Mouse (Mus musculus): Measurements from ENCODE around the gene Secisbp2.

The Secisbp2 gene

DNA sequence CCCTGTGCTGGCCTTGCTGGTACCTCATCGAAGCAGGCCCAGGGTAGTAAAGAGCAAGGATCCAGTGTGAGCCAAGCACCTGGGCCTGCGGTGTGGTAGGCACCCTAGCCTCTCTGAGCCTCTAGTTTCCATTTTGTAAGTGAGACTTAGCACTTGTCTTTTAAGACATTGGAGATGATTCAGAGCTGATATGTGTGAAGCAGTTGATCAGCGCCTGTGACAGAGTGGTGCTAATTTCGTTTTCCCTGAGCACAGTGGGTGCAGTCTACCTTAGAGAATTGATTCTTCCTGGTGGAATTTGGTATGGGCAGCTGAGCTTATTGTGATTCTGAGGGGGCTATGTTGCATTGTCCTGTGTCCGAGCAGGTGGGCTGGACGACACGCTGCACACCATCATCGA, 30.1 kb downstream of the Secisbp2 start:
- in situ Hi-C loops (cut with MboI, MseI) = no loop called here

DNA sequence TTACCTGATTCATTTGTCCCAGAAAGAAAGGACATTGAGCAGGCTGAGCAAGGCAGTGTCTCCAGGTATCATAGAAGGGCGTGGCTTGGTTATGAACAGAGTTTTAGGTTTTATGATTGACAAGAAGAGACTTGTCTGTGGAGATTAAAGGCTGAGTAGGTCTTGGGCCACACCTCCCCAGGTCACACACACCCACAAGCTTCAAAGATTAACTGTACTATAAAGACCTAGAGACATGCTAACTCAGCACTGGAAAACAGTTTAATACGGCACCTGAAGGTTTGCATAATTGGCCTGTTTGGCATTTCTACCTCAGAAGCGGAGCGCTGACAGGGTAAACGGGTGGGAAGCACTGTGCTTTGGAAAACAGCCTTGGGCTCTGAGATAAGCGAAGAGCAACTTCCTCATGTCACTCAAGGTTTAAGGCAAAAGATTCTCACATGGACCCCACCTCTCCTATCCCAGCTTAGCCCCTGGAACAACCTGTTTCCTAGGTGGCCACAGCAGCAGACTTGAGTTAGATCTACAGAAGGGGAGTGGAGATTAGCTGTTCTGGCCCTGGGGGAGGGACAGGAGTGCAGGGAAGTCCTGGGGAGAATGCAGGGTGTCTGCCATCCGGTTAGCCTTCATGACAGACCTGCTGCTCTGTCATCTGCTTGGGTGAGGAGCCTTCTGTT, 33.9 kb downstream of the Secisbp2 start:
- in situ Hi-C loops (cut with MboI, MseI) = no loop called here

DNA sequence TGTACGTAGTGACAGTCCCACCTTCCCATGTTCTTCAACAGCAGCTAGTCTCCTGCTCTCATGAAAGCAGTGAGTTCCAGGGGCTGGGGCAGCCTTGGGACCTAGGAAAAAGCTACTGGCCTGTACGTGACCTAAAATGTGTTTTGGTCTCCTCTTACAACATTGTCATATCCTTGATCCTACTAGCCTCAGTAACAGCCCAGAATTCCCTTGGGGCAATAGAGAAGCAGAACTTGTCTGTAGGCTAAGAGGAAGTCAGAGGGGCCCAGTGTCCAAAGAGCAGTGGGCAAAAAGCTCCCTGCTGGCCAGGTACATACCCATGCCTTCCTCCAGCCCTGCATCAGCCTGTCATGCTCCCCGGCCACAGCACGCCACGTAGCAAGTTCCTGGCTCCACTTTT, 35.5 kb downstream of the Secisbp2 start:
- in situ Hi-C loops (cut with MboI, MseI) = no loop called here

DNA sequence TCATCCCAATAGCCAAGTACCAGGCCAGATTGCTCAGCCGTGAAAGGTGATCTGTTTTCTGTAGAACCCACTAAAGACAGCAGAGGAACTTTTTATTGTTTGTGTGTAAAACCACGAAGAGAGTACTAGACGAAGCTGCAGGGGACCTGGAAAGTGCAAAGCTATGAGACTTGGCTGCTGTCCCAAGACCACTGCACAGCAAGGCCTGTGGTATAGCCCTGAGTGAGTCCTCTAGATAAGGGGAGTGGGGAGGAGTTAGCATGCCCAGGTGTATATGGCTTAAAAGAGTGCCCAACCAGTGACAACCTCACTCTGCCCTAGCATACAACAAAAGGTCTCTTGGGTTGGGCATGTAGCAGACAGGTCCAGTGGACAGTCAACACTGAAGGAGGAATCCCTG, 37.2 kb downstream of the Secisbp2 start:
- in situ Hi-C loops (cut with MboI, MseI) = no loop called here

DNA sequence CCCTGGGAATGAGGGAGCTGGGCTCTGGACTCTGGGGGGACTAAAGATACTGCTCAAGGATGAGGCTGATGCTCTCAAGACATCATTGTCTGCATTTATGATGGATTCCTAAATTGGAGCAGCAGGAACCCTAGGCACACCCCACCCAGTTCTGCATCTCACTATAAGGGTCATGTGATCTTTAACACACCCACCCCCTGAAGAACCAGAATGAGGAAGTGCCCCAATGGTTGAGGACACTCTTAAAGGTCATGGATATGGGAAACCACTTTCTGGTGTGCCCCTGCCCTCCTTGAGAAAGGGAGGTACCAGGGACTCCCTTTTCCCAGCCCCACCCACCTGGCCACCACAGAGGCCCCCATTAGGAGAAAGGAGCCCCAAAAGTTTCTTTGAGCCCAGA, 45.0 kb downstream of the Secisbp2 start:
- in situ Hi-C loops (cut with MboI, MseI) = loop anchor here (10.0 kb wide), 1 partner anchor 1548 kb away; no protein-coding TSS in a partner anchor

DNA sequence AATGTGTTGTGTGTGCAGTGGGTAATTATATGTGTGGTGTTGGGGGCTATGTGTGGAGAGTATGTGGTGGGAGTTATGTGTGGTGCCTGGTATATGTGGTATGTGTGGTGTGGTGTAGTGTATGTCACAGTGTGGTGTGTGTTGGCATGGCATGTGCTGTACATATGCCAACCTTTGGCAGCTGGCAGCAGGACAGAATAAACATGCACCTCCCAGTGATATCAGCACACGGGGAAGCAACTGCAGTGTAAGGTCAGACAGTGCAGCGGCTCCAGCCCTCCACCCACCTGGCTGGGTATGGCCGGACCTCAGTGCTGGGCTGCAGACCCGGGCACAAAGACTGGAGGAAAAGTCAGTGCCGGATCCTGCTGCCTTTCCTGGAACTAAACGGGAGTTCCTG, 46.0 kb downstream of the Secisbp2 start:
- in situ Hi-C loops (cut with MboI, MseI) = loop anchor here (10.0 kb wide), 1 partner anchor 1547 kb away; no protein-coding TSS in a partner anchor

DNA sequence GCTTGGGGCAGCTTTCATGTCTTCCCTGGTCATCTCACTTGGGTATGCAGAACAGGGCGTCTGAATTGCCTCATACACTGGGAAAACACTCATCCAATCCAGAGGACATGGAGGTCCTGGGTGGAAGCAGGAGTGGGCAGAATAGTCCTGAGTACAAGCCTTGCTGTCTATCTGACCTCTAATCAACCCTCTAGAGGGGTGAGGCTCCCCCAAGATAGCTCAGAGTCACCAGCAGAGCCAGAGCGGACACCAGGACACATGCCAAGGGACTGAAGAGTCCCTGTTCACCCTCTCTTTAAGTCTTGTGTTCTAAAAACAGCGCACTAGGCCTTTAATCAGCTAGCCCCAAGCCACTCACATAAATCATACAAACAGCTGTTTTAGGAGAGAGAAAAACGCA, 46.4 kb downstream of the Secisbp2 start:
- in situ Hi-C loops (cut with MboI, MseI) = loop anchor here (10.0 kb wide), 1 partner anchor 1547 kb away; no protein-coding TSS in a partner anchor

DNA sequence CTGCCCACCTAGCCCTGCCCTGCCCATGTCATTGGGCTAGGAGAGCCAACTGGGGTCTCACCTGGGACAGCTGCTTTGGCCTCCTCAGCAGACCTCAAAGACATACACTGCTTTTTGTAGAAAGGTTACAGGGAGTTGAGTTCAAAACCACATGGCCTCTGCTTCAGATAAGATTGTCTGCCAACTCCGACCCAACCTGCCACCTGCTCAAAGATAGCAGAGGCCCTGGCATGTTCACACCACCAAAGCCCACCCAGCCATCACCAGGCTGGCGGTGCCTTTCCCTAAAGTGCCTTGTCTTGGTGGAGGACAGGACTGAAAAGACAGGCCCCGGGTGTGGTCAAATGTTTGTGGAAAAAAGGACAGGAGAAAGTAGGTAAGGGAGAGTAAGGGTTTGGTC, 46.8 kb downstream of the Secisbp2 start:
- in situ Hi-C loops (cut with MboI, MseI) = loop anchor here (10.0 kb wide), 1 partner anchor 1546 kb away; no protein-coding TSS in a partner anchor

DNA sequence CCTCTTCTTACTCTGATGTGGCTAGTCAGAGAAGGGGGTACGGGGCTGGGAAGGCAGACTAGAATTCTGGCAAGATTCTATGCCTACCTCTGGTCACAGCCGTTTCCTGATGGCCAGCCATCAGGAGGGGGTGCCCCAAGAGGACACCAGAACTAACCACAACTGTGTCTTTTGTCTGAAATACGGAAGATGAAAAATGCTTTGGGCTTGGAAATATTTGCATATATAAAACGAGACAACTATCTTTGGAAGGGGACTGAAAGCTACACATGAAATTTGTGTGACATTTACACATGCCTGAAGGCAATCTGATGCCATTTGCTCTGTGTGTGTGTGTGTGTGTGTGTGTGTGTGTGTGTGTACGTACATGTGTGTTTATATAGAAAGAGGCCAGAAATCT, 52.4 kb downstream of the Secisbp2 start:
- in situ Hi-C loops (cut with MboI, MseI) = no loop called here

DNA sequence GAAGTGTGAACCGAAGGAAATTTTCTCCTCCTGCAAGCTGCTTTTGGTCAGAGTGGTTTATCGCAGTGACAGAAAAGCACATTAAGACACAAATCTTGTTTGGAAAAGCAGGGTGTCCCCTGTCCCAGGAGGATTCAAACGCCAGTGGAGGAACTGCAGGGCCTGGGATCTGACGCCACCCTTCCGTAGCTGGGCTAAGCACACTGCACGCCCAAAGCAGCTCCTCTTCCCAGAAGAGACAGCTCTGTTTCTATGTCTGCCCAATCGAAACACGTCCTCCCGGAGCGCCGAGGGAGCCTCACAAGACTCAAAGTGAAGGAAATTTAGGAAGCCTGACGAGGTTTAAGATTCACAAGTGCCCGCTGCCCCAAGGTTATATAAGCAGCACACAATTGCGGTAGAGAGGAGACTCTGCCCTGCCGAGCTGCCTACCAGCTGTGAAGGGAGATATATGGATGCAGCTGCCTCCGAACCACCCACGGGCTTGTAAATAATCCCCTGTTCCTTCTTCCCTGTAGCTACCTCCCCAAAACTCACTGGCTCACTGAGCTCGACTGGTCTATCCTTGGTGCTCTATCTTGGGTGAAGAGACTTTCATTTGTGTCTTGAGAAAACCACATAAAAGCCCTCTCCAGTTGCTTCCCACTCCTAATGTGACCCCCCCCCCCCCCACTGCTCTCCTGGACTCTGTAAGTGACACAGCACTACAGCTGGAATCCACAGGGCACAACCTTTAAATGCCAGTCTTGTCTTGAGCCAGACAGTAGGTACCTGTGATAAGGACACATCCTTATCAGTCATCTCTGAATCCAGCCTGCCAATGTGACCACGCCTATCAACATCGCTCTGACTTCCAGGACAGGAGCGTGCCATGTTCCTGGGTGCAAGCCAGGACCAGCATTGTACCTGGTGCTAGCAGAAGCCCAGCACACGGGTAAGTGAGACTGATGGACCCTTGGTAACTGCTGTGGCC, 54.7 kb downstream of the Secisbp2 start:
- in situ Hi-C loops (cut with MboI, MseI) = no loop called here

DNA sequence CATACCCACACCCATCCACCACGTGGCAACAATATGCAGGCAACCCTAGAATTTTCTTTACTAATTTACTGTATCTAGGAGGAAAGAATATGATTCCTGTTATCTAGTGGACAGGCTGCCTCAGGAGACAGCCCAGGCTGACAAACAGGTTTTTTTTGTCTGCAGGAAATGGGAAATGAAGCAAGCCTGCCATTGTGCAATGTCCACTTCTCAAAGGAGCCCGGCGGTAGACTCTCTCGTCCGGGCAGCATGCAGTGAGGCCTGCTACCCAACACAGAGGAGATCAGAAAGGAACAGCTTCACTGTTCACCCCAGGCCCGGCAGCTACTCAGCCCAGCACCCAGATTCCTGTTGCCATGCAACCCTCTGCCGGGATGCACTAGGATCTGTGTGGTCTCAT, 59.2 kb downstream of the Secisbp2 start:
- in situ Hi-C loops (cut with MboI, MseI) = no loop called here

DNA sequence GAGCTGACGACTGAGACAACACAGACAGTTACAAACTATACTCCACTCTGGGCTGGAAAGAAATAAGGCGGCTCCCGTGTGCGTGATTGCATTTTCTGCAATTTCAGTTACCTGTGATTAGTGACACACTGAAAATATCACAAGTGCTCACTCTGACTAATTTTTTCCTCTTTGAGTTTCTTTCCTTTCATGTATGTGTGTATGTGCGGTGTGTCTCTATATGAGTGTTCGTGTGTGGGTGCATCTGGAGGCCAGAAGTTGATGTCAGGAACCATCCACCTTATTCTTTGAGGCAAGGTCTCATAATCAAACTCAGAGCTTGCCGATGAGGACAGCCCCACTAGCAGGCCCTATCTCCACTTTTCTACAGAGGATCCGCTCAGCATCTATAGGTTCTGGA, 60.5 kb downstream of the Secisbp2 start:
- in situ Hi-C loops (cut with MboI, MseI) = no loop called here

DNA sequence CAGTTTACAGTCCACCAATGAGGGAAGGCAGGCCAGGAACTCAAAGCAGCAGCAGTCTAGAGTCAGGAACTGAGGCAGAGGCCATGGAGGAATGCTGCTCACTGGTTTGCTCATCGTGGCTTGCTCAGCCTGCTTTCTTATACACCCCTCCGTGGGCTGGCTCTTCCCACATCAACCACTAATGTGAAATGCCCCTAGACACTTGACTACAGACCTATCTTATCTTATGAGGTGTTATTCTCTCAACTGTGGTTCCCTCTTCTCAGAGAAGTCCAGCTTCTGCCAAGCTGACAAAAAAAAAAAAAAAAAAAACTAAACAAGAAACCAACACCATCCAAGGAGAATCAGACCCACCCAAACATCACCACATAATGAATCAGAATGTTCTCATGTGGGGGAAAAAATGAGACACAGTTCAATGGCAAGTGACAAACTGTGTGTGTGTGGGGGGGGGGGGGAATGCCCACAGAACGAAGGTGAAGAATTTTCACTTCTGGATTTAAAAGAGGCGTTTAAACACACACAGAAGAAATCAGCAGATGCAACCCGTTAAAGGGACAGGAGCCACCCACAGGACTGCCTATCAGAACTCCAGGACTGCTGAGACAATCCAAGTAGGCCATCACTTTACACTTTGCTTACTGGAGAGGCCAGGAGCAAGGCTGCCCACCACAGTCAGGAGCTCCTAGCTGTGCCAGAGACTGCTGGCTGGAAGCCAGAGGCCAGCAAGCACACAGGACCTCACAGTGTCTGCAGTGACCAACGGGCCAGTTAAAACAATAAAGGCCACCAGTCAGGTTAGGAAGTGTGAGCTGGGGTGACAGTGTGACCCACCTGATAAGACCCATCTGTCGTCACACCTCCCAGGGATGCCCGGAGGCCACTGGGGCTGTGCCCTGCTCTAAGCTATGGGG, 65.1 kb downstream of the Secisbp2 start:
- in situ Hi-C loops (cut with MboI, MseI) = no loop called here

DNA sequence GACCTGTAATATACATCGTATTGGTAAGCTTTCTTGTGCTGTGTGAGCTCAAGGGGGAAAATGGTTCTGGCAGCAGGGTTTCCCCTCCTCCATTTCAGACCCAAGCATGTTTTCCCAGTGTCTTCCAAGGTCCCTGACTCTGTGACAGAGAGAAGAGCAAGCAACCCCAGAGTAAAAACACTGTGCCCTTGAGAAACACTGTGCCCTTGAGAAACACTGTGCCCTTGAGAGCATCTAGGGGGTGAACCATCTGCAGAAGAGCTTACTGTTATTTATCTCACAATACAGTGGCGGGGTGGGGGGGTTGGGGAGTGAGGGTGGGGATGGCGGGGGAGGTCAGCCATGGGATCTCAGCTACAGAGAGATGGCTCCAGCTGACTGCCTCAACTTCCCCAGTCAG, 67.8 kb downstream of the Secisbp2 start:
- in situ Hi-C loops (cut with MboI, MseI) = no loop called here

DNA sequence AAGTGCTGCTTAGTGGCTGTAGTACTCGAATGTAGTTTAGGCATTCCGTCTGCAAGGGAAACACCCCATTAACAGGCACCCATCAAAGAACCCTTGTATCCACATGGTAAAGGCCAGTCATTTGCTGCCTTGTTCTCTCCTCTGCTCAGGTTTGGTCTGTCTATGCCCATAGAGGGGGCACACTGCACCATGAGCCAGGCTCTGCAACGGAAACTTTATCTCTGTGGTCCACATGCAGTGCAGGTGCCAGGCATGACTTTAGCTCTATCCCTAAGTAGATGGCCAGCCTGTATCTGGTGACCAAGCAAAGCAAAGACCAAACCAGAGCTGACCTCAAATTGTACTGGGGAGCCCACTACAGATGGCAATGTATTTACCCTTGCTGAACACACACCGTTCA, 69.1 kb downstream of the Secisbp2 start:
- in situ Hi-C loops (cut with MboI, MseI) = no loop called here

DNA sequence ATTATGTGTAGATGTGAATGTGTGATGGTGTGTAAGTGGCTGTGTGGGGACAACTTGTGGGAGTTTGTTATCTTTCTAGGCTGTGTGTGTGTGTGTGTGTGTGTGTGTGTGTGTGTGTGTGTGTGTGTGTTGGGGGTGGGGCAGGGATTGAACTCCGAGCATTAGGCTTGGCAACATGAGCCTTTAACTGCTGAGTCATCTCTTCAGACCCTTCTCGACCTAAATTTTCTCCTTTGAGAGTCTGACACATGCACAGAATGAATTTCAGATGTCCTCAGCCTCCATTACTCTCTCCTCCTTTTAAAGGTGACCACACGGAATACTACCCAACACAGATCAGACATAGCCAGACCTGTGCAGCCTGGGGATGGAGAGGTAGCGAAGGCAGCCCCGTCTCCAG, 71.6 kb downstream of the Secisbp2 start:
- in situ Hi-C loops (cut with MboI, MseI) = no loop called here

DNA sequence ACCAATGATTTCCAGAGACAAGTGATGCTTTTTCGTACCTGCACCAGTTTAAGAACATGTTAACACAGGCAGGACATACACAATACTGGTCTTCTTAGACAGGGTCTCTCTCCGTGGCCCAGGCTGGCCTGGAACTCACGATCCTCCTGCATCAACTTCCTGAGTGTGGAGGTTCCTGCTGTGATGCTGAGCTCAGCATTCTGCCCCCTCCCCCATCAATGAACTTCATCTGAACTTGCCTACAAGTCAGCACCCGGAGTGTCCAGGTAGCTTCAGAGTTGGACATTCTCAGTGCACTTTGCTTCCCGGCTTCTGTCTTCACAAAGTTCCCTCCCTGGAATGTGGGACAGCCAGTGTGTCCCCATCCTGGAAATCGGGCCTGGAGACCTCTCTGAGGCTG, 73.1 kb downstream of the Secisbp2 start:
- in situ Hi-C loops (cut with MboI, MseI) = no loop called here

DNA sequence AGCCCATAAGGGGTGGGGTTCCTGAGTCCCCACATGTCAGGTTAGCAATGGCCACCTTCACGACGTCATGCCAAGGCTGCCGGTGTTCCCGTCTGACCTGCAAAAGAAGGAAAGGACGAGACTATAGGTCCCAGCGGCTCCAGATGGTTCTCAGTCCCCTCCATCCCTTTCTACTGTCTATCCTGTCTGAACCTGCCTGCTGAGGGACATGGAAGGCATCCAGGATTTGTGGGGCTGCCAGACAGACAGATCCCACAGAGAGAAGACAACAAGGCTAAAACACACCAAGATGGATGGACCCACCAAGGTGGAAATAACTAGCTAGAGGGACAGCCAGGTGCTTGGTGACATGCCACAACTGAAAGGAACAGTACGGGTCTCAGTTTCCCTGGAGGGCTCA, 73.9 kb downstream of the Secisbp2 start:
- in situ Hi-C loops (cut with MboI, MseI) = loop anchor here (5.0 kb wide), 2 partner anchors 57 to 87 kb away; no protein-coding TSS in a partner anchor

DNA sequence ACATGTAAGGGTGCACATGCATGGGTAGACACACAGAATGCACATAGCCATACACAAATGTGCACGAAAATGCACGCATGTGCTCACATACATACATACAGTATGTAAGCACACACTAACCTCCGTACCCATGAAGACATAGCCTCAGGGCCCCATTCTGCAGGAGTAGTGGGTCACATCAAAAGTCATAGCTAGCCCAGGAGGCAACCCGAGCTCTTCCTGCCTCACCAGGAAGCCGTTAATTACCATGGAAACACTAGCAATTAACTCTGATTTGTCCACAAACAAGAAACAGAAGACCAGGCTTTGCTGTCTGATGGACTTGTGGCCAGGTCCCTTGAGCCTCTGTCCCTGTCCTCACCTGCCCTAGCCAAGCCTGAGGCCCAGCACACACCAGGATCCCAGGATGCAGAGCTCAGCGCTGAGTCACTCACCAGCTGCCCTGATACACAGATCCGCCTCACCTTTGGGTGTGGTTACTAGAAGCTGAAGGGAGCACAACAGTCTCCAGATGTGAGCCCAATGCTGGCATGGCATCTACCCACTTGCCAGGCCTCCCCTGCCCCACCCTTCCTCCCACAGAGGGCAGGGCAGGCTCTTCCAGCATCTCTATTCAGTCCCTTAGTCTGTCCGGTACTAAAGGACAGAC, 74.6 kb downstream of the Secisbp2 start:
- in situ Hi-C loops (cut with MboI, MseI) = loop anchor here (5.0 kb wide), 2 partner anchors 56 to 86 kb away; no protein-coding TSS in a partner anchor

DNA sequence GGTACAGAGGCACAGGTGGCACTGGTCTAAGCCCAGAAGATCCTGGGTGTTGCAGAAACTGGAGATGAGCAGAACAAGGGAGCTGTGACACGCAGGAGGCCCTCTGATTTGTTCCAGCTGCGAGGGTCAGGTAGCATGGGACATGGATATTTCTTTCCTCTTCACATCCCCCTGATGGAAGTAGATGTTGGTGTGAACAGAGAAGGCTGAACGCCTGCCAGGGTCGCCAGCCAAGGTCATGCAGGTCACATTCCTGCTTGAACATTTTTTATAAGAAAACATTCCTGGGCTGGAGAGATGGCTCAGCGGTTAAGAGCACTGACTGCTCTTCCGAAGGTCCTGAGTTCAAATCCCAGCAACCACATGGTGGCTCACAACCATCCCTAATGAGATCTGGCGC, 75.9 kb downstream of the Secisbp2 start:
- in situ Hi-C loops (cut with MboI, MseI) = loop anchor here (5.0 kb wide), 2 partner anchors 55 to 85 kb away; no protein-coding TSS in a partner anchor

DNA sequence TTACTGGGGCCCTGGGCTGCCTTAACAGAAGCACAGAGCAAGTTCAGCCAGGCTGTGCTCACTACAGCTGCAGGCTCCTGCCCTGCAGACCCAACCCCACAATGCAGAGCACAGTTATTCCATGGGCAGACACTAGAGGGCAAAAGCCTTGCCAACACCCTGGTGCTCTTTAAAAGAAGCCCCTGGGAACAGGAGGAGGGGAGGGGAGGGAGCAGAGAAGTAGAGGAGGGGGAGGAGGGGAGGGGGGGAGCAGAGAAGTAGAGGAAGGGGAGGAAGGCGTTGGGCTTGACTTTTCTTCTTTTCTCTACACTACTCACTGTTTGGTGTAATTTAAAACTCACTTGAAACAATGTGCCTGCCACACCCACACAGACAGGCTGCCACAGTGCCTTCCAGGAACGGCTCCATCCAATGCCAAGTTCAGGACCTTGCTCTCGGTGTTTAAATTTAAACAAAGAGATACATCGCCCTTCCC, 78.4 kb downstream of the Secisbp2 start:
- in situ Hi-C loops (cut with MboI, MseI) = loop anchor here (5.0 kb wide), 2 partner anchors 52 to 82 kb away; no protein-coding TSS in a partner anchor
